Mouse (Mus musculus) heart, postnatal 0 days (tissue): ENCODE measurements at regions not wholly inside any gene's neighbourhood (a gene's known extent, or its start where the extent isn't known, plus 50 kb on each side); places are given as distances from the start of the nearest gene placed in this dataset.

ENCODE experiments used
- CTCF ChIP-seq: IDR thresholded peaks from 2 replicates; pipeline ENCODE4 v1.5.1; 2016; ENCODE audit warnings: antibody characterized with exemption, control low read depth, low read depth
- EP300 ChIP-seq: IDR thresholded peaks from 2 replicates; pipeline ENCODE4 v1.6.1; 2016; ENCODE audit warnings: antibody characterized with exemption, low read depth

- TF ChIP-seq EP300 (peak; percentile 78), CTCF (no peak)
These were observed 68.5 kb upstream of the Lcorl start for GRCm38 (mm10) chr5:45925879-45926410.
